Mouse (Mus musculus) cortical plate, adult 2 months (tissue): Measurements from ENCODE around the gene Zfand3.

Experiments
- CTCF ChIP-seq: fragments of 200-500 bp; IDR thresholded peaks from 2 replicates; pipeline ENCODE4 v1.5.1; 2011; ENCODE audit warnings: mild to moderate bottlenecking, control low read depth, low read length; ENCODE audit not compliant: insufficient read depth; ENCODE audit errors: extremely low read depth
- POLR2A ChIP-seq: fragments of 200-500 bp; IDR thresholded peaks from 2 replicates; pipeline ENCODE4 v1.6.1; 2011; ENCODE audit warnings: mild to moderate bottlenecking, low read length, control low read depth; ENCODE audit not compliant: insufficient read depth; ENCODE audit errors: extremely low read depth

DNA sequence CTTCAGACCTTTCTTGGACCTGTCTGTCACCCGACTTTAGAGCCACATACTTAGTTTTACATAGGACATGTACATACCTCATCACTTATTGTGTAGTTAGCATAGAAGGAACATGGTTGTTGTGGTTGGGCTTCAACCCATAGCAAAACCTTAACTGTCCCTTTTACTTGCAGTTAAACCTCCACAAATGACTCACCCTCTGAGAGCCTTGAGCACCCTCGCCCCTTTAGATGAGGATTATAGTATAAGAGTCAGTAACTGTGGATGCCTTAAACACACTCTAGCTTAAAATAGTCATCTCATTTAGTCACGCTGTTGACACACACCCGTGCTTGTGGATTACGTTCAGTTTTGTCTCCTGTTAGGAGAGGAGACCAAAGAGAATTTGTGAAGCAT lies 47.8 kb downstream of the Zfand3 start:
- TF ChIP-seq POLR2A (no peak), CTCF (no peak)
